Mouse (Mus musculus) G1E (cell line): Measurements from ENCODE around the gene Tec.

Source experiments
- CTCF ChIP-seq: IDR thresholded peaks from 2 replicates; pipeline ENCODE4 v1.5.1; 2012; ENCODE audit warnings: low read depth, low read length, inconsistent platforms, mixed read lengths
- GATA1 ChIP-seq: IDR thresholded peaks from 2 replicates; pipeline ENCODE4 v1.6.1; 2012; ENCODE audit warnings: borderline replicate concordance, low read length, inconsistent platforms, mixed read lengths
- POLR2AphosphoS5 ChIP-seq: IDR thresholded peaks from 2 replicates; pipeline ENCODE4 v1.6.1; 2012; ENCODE audit warnings: low read depth, low read length, inconsistent platforms; ENCODE audit not compliant: insufficient replicate concordance
- TAL1 ChIP-seq: conservative IDR thresholded peaks from 2 replicates; pipeline ENCODE4 v1.6.1; 2012; ENCODE audit warnings: low read depth, low read length, inconsistent platforms, mixed read lengths

- no peak for TF ChIP-seq POLR2AphosphoS5
- TF ChIP-seq CTCF: no peak
- TF ChIP-seq GATA1: no peak
- TF ChIP-seq TAL1: no peak
These were observed 55.4 kb downstream of the Tec start for GRCm38 (mm10) chr5:72812908-72813307.
